Comparison of ENCODE assay signal across 11 mouse cellular contexts in the genomic region with DNA sequence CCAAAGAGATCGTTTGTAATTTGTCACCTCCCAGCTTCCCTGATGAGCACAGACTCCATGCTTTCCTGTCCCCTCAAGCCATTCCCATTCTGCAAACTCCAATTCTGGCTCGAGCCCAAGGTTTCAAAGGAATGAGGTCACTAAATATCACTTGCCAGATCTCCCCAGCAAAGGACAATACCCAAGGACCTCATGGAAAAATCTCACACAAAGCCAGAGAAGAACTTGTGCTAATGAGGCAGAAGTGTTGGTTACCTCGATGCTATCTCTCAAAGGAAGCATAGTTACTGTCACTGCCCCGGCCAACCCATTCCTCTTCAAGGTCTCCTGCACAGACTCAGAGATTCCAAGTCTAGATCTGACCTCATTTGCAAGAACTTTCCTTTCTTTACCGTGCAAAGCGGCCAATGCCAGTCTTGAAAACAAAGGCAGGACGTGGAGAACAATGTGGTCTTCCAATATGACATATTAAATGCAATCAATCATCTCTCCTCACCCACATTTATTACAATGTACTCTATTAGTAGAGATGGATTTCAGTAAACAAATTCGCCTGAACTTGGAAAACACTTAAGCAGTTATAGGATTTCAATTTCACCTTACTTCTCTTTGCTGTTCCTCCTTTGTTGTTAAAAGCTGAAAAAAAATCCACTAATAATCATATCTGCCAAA. TPM values are rescaled to one million over a fixed set of nuclear protein-coding genes. Genes with fewer than 3 reads are reported as not detected.
DNase-seq lines count a peak whose midpoint lies in the region; ATAC-seq lines count a peak whose summit lies in the region.
"Had no signal": no experiment of that assay in that cellular context is flagged by ENCODE, and none has a peak within 500 bp of the region (broad histone marks: within the 10 kb centered on the region; RNA-seq: fewer than 3 reads in every experiment).

No protein-coding gene starts in this region.

- 63% methylated on average over 8 of the region's 8 CpGs for whole genome bisulfite sequencing in hindbrain, embryonic 14.5 days
- WGBS in hindbrain, embryonic 11.5 days = 80% methylated on average over 8 of the region's 8 CpGs
- 66% methylated on average over 8 of the region's 8 CpGs for WGBS in midbrain, embryonic 16.5 days

- no peak for ATAC-seq in hindbrain, embryonic 14.5 days (ENCODE audit: low FRiP score)
- no peak for ATAC-seq in hindbrain, embryonic 11.5 days (ENCODE audit: low FRiP score)
- no peak for ATAC-seq in midbrain, embryonic 16.5 days
- no peak for ATAC-seq in erythroid progenitor cell, adult 5-6 weeks (replicated peaks; ENCODE audit: low FRiP score, poor library complexity, severe bottlenecking)

- DNase-seq in hindbrain, embryonic 14.5 days (ENCODE audit: low spot score) = no peak
- DNase-seq in hindbrain, embryonic 11.5 days (ENCODE audit: low spot score) = no peak
- DNase-seq in adrenal gland, postnatal 14 days = peak; percentile 83
- peak; percentile 32 for DNase-seq in kidney, adult 18-20 months
- DNase-seq in lung, postnatal 14 days = peak; percentile 60
- no peak for DNase-seq in frontal cortex, adult 2 months (ENCODE audit: extremely low spot score in 1 of 2, low spot score in 1 of 2)

- no peak overlapping the region for H3K9ac ChIP-seq in hindbrain, embryonic 14.5 days
- H3K9ac ChIP-seq in hindbrain, embryonic 11.5 days (ENCODE audit: low read depth, low read length) = no peak overlapping the region
- H3K9ac ChIP-seq in midbrain, embryonic 16.5 days (ENCODE audit: low read depth, low read length) = no peak overlapping the region
- H3K9ac ChIP-seq: embryonic facial prominence, embryonic 12.5 days; heart, embryonic 15.5 days had no signal

- peak overlapping the region; percentile 38 for H3K27ac ChIP-seq in hindbrain, embryonic 14.5 days
- H3K27ac ChIP-seq in hindbrain, embryonic 11.5 days (ENCODE audit: low read depth, low read length) = no peak overlapping the region
- no peak overlapping the region for H3K27ac ChIP-seq in midbrain, embryonic 16.5 days (ENCODE audit: low read length)
- H3K27ac ChIP-seq: embryonic facial prominence, embryonic 12.5 days; heart, embryonic 15.5 days; midbrain, embryonic 10.5 days had no signal

- 0 out of 2 replicates have a peak, but pooled peaks cover 2% of the 10 kb centered on the region for H3K4me1 ChIP-seq in hindbrain, embryonic 14.5 days (replicated peaks; ENCODE audit: control insufficient read depth, insufficient read depth, low read length)
- H3K4me1 ChIP-seq in hindbrain, embryonic 11.5 days (replicated peaks; ENCODE audit: control insufficient read depth, insufficient read depth, low read length) = no peaks in the 10 kb centered on the region
- H3K4me1 ChIP-seq in midbrain, embryonic 16.5 days (ENCODE audit: control insufficient read depth, insufficient read depth, low read length) = peaks cover 3% of the 10 kb centered on the region; the same call in 1 of the 2 replicates
- H3K4me1 ChIP-seq: embryonic facial prominence, embryonic 12.5 days; heart, embryonic 15.5 days; midbrain, embryonic 10.5 days had no signal

- H3K36me3 ChIP-seq in hindbrain, embryonic 14.5 days (replicated peaks; ENCODE audit: control insufficient read depth, insufficient read depth) = no peaks in the 10 kb centered on the region
- no peaks in the 10 kb centered on the region for H3K36me3 ChIP-seq in hindbrain, embryonic 11.5 days (ENCODE audit: control insufficient read depth, insufficient read depth, low read length)
- no peaks in the 10 kb centered on the region for H3K36me3 ChIP-seq in midbrain, embryonic 16.5 days (ENCODE audit: control insufficient read depth, insufficient read depth, low read length)
- H3K36me3 ChIP-seq: embryonic facial prominence, embryonic 12.5 days; heart, embryonic 15.5 days; midbrain, embryonic 10.5 days had no signal

- no peak overlapping the region for H3K4me2 ChIP-seq in hindbrain, embryonic 14.5 days (replicated peaks)
- no peak overlapping the region for H3K4me2 ChIP-seq in hindbrain, embryonic 11.5 days (replicated peaks; ENCODE audit: low read depth, low read length)
- no peak overlapping the region for H3K4me2 ChIP-seq in midbrain, embryonic 16.5 days (ENCODE audit: low read length)
- H3K4me2 ChIP-seq: embryonic facial prominence, embryonic 12.5 days; heart, embryonic 15.5 days had no signal

- H3K27me3 ChIP-seq in hindbrain, embryonic 14.5 days (ENCODE audit: control insufficient read depth, insufficient read depth, low read length) = no peaks in the 10 kb centered on the region
- H3K27me3 ChIP-seq in hindbrain, embryonic 11.5 days (ENCODE audit: control insufficient read depth, insufficient read depth, low read length) = no peaks in the 10 kb centered on the region
- no peaks in the 10 kb centered on the region for H3K27me3 ChIP-seq in midbrain, embryonic 16.5 days (ENCODE audit: control insufficient read depth, insufficient read depth, low read depth, low read length)
- H3K27me3 ChIP-seq: embryonic facial prominence, embryonic 12.5 days; heart, embryonic 15.5 days had no signal

- 0 out of 2 replicates have a peak, but pooled peaks cover 1% of the 10 kb centered on the region for H3K9me3 ChIP-seq in hindbrain, embryonic 14.5 days (ENCODE audit: control insufficient read depth, low read length)
- no peaks in the 10 kb centered on the region for H3K9me3 ChIP-seq in hindbrain, embryonic 11.5 days (ENCODE audit: control insufficient read depth, low read length)
- H3K9me3 ChIP-seq in midbrain, embryonic 16.5 days (replicated peaks; ENCODE audit: control insufficient read depth, low read length, poor library complexity, severe bottlenecking) = no peaks in the 10 kb centered on the region
- H3K9me3 ChIP-seq: embryonic facial prominence, embryonic 12.5 days; heart, embryonic 15.5 days; midbrain, embryonic 10.5 days had no signal

- no peak overlapping the region for H3K4me3 ChIP-seq in hindbrain, embryonic 14.5 days (replicated peaks; ENCODE audit: low read length)
- H3K4me3 ChIP-seq in hindbrain, embryonic 11.5 days (ENCODE audit: low read depth, low read length) = no peak overlapping the region
- no peak overlapping the region for H3K4me3 ChIP-seq in midbrain, embryonic 16.5 days (ENCODE audit: low read depth, low read length)
- H3K4me3 ChIP-seq: embryonic facial prominence, embryonic 12.5 days; heart, embryonic 15.5 days; midbrain, embryonic 10.5 days had no signal

RNA-seq across cellular contexts. Expression of gene Sorbs2, which starts 37.9 kb away (rescaled TPM):
- polyA plus RNA-seq in hindbrain, embryonic 14.5 days (2014; fragmentation: Nextera tagmentation; extraction: Ambion mirVana) = 65.0 and 69.1 TPM in 2 replicates
- 54.9 and 66.1 TPM in 2 replicates for polyA plus RNA-seq in hindbrain, embryonic 11.5 days (2014; fragmentation: Nextera tagmentation; extraction: Ambion mirVana)
- total RNA-seq in adrenal gland, postnatal 14 days (2021) = 89.2 and 106 TPM in 2 replicates
- 60.9 and 67.7 TPM in 2 replicates for polyA plus RNA-seq in midbrain, embryonic 16.5 days (2015; fragmentation: Nextera tagmentation; extraction: Ambion mirVana)
- total RNA-seq in erythroid progenitor cell, adult 5-6 weeks (2015; ENCODE audit: low replicate concordance) = 0.42 TPM in 1 of 2 replicates, not detected in the other
- 0.91 TPM in 1 of 2 replicates, not detected in the other for total RNA-seq in erythroid progenitor cell, adult 5-6 weeks (2017; ENCODE audit: low replicate concordance)
- 122 and 124 TPM in 2 replicates for polyA plus RNA-seq in frontal cortex, adult 2 months (2012; rRNA removed)

RNA-seq across cellular contexts. Expression of gene Tlr3, which starts 58.8 kb away (rescaled TPM):
- 1.7 and 2.5 TPM in 2 replicates for polyA plus RNA-seq in hindbrain, embryonic 14.5 days (2014; fragmentation: Nextera tagmentation; extraction: Ambion mirVana)
- 1.1 and 1.8 TPM in 2 replicates for polyA plus RNA-seq in hindbrain, embryonic 11.5 days (2014; fragmentation: Nextera tagmentation; extraction: Ambion mirVana)
- 7.1 and 7.3 TPM in 2 replicates for total RNA-seq in adrenal gland, postnatal 14 days (2021)
- polyA plus RNA-seq in midbrain, embryonic 16.5 days (2015; fragmentation: Nextera tagmentation; extraction: Ambion mirVana) = 1.0 and 1.4 TPM in 2 replicates
- total RNA-seq in erythroid progenitor cell, adult 5-6 weeks (2015; ENCODE audit: low replicate concordance) = 4.3 TPM in 1 of 2 replicates, not detected in the other
- 0.68 TPM in 1 of 2 replicates, not detected in the other for total RNA-seq in erythroid progenitor cell, adult 5-6 weeks (2017; ENCODE audit: low replicate concordance)
- polyA plus RNA-seq in frontal cortex, adult 2 months (2012; rRNA removed) = 8.5 and 12.3 TPM in 2 replicates

Comparison
In these comparisons a context has a peak if more than half of its experiments do, and no peak if none do; other contexts are left out.
1. DNase-seq: peak in adrenal gland, postnatal 14 days (single experiment), kidney, adult 18-20 months (single experiment) and lung, postnatal 14 days (single experiment); none in hindbrain, embryonic 14.5 days (single experiment), hindbrain, embryonic 11.5 days (single experiment) and frontal cortex, adult 2 months (0 of 2).